Mouse (Mus musculus): ENCODE measurements around the gene Plcl2.
"Not testable (repeated sequence)": the region's sequence is repeated elsewhere in the genome, so short reads cannot be mapped to it uniquely, and the experiment has no call there.

Gene Plcl2

DNA sequence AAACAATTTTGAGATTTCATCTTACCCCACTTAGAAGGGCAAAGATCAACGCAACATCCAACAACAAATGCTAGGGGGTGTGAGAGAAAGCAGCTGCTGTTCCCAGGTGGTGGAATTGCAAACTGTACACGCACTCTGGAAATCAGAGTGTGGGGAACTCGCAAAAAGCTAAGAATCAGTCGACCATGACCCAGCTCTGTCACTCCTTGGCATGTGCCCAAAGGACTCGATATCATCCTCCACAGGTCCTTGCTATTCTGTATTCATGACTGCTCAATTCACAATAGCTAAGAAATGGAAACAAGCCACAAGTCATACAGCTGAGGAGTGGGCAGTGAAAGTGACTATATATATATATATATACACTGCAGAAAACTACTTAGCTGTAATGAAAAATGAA lies 162.2 kb downstream of the Plcl2 start:
- DNase-seq (ENCODE audit: low read depth, low spot score): no peak

DNA sequence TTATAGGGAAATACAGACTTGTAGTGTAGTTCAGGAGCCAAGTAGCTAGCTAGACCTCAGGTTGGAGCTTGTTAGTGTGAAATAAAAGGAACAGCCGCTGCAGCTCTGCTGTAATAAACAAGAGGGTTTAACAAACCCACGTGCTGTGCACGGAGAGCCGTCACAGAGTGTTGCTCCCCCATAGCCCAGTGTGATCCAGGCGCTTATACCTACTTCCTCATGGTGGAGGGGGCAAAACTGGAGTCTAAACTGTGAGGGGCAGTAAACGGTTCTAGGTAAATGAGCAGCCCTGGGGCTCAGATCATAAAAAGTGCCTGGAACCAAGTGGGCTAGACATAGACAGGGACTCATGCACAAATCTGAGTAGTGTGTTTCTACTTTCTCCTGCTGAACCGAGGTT lies 165.4 kb downstream of the Plcl2 start:
- DNase-seq (ENCODE audit: low read depth, low spot score): peak; percentile 40

DNA sequence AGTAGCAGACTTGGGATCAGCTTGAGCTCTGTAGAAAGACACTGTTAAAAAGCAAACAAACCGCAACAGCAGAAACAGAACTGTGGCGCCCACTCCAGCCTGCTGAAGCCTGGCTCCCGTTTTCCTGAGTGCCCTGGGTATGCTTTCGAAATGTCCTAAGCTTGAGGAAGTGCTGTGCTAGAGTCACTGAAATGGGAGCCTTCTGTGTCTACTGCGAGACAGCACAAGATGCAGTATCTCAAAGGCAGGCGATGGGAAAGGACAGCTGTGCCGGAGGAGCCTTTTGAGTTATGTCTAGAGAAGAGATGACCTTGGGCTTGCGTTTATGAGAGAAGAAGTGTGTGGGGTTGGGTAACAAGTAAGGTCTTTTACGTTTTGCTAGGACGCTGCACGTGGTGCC lies 166.0 kb downstream of the Plcl2 start:
- DNase-seq (ENCODE audit: low read depth, low spot score): no peak

DNA sequence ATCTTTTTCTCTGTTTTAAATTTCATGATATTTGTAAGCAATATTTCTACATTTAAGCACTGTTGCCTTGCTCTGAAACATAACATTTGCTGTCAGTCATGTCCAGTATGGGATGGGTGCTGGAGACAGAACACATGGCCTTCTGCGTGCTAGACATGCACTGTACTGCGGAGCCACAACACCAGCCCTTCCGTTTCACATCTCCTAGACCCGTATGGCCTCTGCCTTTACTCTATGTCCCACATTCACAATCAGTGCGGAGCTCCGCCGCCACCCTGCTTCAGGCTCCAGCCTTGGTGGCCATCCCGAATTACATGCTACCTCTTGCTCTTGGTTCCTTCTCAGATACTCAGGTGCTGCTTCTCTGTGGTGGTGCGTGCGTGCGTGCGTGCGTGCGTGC lies 168.1 kb downstream of the Plcl2 start:
- no peak for DNase-seq (ENCODE audit: low read depth, low spot score)

DNA sequence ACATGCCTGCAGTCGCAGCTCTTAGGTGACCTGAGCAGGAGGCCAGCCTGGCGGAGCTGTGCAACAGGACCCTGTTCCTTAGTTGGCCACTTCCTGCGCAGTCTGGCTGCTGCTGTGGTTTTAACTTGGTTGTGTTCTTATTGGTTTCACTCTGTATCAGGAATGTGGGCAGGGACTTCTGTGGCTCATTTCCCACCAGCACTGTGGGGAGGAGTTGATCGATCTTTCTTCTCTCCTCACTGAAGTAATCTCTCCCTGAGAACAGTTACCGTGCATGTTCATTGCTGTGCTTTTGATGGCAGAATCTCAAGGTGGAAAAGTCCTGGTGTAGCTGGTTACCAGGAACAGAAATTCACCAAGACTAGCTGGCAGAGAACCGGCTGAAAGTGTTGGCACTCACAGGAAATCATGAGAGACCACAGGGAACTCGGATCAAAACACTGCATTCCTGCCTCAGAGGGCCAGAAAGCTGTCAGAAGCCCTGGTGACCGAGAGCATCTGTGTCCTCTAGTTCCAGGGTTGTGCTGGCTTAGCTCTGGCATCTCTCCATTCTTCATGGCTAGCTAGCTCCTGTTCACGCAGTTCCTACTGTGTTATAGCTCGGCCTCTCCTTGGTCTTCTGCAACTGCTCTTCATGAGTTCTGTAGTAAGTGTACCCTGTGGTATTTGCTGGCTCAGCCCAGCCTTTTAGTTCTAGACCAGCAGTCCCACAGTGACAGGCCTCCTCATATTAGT lies 168.9 kb downstream of the Plcl2 start:
- peak; percentile 74 for DNase-seq (ENCODE audit: low read depth, low spot score)

DNA sequence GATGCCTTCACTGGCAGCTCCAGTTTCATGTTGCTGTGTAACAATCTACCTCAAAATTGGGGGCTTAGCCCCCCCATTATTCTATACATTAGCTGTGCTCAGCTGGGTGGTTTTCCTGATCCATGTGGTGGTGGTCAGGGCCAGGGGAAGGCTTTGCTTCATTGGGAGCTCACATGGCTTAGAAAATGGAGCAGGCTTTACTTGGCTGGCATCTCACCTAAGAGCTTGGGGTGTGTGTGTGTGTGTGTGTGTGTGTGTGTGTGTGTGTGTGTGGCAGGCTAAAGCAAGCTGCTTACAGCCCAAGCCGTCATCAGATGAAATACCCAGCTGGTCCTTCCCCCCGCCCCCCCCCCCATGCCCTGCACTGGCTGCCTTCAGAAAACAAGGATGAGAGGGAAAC lies 169.5 kb downstream of the Plcl2 start:
- no peak for DNase-seq (ENCODE audit: low read depth, low spot score)

DNA sequence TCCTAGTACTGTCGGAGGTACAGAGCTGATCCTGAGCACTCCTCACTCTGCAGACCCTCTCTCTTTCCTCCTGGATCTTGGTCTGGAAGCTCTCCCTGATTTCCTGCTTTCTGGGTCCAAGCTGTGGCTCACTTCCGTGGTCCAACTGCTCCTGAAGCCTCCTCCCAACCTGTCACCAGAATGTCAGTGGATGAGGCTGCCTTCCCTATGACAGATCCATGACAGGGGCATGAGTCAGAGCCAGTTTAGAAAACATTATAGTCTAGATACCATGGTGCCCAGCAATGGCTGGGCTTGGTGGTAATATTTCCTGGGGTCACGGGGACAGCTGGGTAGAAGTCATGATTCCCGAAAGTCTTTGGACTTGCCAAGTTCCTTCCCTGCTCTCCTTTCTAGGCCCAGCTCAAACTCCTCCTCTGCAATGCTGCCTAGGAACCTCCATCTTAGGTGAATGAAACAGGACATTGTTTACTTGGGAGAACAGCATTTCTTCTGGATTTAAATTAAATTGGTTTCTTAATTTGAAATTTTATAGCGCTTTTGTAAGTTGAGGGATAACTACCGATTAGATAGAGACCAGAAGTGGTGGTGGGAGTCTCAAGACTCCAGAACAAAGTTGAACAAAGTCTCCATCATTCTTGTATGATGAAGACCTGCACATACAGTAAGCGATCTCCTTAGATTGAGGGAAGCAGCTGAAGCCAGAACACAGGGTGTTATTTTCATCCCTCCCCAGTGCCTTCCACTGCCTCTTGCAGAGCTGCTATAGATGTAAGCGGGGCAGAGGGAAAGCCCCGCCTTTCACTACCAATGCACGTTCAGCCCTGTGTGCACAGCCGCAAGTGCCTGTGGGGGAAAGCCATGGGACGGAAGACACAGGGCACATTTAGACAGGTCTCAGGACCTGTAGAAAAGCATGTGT lies 170.7 kb downstream of the Plcl2 start:
- DNase-seq (ENCODE audit: low read depth, low spot score): no peak

DNA sequence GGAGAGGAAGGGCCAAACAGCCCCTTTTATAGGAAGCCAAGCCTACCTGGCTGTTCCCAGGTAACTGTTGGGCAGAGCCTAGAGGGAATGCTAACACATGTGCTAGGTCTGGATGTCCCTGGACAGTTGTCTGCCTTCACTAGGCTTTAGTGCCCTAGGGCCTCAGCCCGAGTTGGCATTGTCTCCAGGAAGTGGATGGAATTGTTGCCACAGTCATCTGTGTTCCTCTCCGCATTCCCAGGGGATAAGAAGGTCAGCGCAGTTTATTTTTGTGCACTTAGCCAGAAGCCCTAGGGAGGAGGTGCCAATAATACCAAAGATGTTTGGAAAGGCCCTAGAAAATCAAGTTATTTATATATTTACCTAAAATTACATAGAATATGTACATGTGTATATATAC lies 173.5 kb downstream of the Plcl2 start:
- no peak for DNase-seq (ENCODE audit: low read depth, low spot score)

DNA sequence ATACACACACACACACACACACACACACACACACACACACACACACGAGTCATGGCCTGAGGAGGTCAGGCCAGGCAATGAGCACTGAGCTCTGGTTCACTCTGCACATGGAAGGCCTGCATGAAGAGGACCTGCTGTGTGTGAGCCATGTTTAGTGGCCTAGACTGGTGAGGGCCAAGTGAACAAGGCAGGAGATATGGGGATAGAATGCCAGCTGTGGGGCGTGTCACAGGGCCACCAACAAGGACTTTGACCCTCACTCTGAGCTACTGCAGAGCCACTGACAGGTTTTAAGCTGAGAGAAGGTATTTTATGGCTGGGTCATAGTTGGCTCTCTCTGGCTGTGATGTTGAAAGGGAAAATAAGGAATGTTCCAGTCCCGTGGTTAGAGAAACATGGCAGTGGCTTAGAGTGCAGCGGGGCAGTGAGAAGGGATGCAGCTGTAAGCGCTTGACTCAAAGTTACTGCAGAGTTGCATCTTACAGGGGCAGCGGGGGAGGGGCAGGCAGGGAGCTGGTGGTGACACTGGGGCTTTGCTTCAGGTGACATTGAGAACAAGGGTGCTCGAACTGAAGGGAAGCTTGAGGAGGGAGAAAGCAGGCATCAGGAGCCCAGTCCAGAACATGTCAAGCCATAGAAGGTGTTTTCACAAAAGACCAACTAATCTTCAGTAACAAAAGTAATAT lies 175.9 kb downstream of the Plcl2 start:
- no peak for DNase-seq (ENCODE audit: low read depth, low spot score)

DNA sequence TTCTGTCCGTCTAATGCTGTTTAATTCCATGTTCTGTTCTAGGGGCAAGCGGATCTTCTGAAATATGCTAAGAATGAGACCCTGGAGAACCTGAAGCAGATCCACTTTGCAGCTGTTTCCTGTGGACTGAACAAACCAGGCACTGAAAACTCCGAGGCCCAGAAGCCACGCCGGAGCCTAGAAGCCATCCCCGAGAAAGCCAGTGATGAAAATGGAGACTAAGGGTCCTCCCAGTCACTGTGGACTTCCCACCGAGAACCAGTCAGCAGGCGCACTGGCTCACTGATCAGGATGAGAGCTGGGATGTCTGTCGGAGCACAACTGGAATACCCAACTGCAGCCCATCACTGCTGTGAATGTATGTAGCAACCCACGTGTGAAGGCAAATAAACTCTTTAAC lies 178.5 kb downstream of the Plcl2 start:
- DNase-seq (ENCODE audit: low read depth, low spot score): no peak

DNA sequence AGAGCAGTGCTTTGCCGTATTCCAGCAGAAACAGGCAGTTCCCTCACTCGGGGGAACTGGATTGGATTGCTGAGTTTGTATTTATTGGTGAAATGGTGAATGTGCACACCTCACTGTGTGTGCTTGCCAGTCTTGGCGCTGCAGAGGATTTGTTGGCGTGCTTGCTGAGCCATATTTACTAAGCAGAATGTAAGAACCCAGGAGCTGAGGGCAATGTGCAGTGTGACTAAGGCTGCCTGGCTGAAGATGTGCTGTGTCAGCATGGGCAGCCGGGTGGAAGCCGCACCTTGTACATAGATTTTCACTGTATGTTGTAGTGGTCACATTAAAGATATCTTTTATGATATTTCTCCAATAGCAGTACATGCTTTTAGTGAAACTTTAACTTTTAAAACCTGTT lies 178.9 kb downstream of the Plcl2 start:
- no peak for DNase-seq (ENCODE audit: low read depth, low spot score)

DNA sequence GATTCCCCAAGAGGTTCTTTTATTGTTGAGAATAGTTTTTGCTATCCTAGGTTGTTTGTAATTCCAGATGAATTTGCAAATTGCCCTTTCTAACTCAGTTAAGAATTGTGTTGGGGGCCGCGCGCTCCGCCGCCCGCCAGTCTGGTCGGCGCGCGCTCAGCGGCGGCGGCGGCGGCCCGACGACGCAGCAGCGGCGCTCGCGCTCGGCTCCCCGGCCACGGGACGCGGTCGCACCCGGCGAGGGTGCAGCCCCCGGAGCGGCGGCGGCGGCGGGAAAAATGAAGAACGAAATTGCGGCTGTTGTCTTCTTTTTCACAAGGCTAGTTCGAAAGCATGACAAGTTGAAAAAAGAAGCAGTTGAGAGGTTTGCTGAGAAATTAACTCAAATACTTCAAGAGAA lies 189.2 kb downstream of the Plcl2 start:
- not testable (repeated sequence) for DNase-seq (ENCODE audit: low read depth, low spot score)

DNA sequence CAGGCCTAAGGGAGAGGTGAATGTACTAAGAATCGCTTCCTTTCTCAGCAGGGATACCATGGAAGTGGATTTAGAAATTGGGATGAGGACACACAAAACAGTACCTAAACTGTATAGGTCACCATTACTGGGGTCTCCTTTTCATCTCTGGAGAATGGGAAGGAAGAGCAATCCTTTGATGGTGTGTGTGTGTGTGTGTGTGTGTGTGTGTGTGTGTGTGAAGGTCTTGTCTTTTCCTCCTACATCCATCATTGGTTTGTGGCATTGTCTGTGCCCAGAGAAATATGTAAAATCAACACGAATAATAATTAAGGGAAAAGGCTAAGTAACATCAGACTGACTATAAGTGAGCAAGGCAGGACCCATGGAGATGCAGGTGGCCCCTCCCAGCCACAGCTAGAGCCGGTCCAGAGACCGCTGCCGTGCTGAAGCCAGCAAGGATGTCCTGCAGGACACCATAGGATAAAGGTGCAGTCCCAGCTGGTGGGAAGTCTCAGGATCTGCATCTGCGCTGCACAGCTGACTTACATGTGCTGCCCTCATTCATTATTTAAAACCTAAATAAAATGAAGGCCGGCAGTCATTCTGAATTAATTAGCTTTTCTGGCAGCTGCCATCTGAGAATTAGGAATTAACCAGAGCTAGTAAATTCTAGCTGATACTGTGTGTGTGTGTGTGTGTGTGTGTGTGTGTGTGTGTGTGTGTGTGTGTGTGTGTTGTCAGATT lies 201.5 kb downstream of the Plcl2 start:
- peak; percentile 4 for DNase-seq (ENCODE audit: low read depth, low spot score)

DNA sequence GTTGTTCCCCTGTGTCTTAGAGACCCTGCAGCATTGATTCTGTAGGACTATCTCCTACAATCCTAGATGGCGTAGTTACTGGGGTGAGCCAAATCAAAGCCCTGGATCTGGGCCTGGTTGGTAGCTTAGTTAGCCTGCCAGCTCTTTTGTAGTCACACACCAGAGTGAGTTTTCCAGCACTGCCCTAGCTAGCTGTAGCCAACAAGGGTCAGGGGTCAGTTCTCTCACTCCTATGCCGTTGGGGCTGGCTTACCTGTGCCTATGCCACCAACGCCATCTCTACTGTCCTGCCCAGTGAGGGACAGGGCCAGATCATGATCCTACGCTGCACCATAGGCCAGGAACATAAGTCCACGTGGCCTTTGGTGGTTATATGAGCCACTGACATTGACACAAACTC lies 208.4 kb downstream of the Plcl2 start:
- DNase-seq (ENCODE audit: low read depth, low spot score): no peak

DNA sequence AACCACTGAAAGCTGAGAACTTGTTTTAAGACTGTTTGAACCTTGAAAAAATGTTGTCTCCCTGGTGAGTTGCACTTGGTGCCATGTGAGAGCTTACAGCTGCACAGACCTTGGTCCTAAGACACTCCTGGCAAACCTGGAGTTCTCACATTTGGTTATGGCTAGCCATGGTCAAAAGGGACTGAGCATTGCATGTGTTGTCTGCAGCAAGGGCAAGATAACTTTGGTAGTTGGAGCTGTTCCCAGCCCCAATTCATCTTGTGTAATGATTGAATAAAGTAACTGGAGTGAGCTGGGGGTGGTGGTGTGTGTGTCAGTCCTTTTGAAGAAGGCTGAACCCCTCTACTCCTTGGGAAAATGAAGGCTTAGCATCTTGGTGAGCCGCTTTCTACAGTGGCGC lies 215.2 kb downstream of the Plcl2 start:
- DNase-seq (ENCODE audit: low read depth, low spot score): no peak

DNA sequence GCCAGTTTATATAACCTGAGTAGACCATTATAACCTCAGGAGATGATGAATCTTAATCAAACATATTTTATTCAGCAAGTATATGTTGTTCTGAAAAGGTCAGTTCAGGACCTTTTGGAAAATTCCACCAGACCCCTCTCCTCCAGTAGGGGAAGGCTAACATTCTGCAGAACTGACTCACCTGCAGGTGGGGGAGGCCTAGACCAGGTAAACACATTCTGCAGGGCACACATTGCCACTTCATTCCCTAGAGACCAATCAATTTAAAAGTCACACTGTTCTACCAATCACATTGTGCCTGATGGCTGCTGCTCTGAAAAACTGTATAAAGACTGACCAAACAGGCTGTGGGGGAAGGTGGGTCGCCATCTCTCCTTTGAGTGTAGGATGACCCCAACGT lies 217.1 kb downstream of the Plcl2 start:
- DNase-seq (ENCODE audit: low read depth, low spot score): no peak

DNA sequence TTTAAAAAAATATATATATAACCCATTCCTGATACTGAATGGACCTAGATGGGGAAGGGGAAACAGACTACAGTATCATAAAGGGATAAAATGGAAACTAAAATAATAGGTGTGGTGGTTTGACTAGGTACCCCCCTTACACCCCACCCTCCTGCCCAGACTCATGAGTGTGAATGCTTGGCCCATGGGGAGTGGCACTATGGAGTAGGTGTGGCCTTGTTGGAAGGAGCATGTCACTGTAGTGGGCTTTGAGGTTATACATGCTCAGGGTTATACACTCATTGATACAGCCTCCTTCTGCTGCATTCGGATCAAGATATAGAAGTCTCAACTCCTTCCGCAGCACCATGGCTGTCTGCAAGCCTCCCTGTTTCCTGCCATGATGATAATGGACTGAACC lies 219.8 kb downstream of the Plcl2 start:
- no peak for DNase-seq (ENCODE audit: low read depth, low spot score)

DNA sequence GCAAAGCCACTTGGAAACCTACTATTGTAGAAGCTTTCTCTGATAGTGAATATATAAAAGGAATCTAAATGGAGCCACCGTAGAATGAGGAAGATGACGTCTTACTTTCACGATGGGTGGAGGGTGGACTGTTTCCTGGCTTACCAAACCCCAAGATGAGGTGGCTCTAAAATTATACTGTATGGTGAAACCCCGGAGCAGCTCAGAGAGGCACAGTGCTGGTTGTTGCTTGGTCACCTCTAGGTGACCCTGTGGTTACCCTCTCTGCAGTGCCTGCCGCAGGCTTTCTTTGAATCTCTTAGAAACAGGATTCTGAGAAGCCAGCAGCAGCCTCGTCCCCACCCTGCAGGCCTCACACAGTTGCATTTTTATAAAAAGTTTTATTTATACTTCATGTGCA lies 220.4 kb downstream of the Plcl2 start:
- no peak for DNase-seq (ENCODE audit: low read depth, low spot score)

DNA sequence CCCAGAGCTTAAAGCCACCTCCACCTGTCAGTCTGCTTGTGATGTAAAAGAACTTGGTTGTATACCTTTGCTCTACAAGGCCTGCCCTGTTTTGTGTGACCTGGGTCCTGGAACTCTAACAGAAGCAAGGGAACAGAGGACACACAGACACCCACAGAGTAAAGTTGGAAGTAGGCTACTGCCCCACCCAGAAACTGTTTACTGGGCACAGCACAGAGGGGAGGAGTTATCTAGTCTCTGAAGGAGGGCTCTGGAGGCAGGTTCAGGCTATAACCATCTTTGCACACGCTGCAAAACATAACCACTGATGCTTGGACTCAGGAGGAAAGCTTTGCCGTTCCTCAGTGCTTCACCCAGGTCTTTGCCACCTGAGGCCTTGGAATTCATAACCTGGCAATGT lies 221.7 kb downstream of the Plcl2 start:
- DNase-seq (ENCODE audit: low read depth, low spot score): no peak

DNA sequence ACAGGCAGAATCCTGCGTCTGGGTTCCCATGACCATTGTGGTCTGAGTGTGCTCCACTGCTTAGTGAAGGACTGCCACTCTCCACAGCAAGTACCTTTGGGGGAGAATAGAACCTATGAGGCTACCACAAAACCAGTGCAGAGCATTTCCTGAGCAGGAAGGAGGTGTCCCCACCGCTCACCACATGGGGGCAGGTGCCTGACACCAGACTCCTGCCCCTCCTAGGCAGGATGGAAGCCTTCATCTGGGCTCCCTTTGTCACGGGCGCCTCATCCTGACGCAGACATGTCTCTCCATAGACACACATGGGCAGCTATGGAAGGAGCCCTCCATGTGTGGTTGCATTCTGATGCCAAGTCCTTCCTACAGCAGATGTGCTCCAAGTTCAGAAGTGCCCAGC lies 222.7 kb downstream of the Plcl2 start:
- DNase-seq (ENCODE audit: low read depth, low spot score): no peak

DNA sequence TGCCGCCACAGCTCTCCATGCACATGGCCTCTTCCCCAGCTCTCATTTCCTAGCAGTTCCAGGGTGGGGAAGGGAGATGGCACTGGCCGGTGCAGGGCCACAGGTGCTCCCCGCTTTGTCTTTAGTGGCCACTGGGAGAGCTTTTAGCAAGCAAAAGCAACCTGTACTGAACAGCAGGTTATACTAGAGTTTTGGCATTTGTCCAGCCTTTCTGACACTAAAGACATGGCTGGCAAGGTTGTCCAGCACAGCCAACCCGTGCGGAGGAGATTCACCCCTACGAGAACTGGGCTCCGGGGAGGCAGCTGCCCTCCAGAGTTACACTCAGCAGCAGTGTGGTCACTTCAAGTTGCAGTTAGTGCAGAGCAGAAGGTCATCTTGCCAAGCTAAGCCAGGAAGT lies 224.2 kb downstream of the Plcl2 start:
- DNase-seq (ENCODE audit: low read depth, low spot score): no peak

DNA sequence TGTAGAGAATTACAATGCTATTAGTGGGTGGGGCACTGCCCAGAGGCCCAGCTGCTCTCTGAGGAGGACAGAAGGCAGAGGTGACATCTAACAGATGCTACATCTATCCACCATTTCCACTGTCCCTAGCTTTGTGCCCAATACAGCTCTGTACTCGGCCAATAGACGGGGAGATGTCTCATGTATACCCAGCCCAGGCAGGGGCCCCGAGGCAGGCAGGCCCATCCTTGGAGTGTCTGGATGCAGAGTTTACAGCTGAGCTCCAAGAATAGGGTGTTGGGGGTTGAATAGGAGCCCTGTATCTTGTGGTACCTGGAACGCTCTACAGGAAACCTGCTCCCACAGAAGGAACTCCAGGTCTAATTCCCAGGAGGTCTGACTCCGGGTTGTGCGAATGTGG lies 225.6 kb downstream of the Plcl2 start:
- DNase-seq (ENCODE audit: low read depth, low spot score): no peak

All from forelimb bud, embryonic 11.5 days (tissue).